Mouse (Mus musculus): ENCODE data around the gene Chat. TPM values are rescaled to one million over a fixed set of nuclear protein-coding genes. Genes with fewer than 3 reads are reported as not detected.

Gene Chat
- total RNA-seq, 2 experiments from 2014 or later = not detected

DNA sequence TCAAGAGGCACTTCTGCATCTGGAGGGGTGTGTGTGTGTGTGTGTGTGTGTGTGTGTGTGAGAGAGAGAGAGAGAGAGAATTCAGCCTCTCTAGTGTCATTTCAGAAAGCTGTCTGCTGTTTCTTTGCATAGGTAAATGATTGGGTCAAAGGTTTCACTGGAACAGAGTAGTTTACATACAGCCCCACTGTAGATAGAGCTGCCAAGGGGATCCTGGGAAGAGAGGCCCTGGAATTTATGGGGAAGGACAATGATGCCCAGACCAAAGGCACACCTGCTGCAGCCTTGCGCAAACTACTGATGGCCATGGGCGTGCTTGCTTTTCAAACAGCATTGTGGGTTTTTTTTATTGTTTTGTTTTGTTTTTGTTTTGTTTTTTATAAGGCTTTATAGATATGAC lies 93.3 kb downstream of the Chat start:
- no peak for DNase-seq (ENCODE audit: low spot score)
- intact Hi-C loops (cut with DNase I) = no loop called here

DNA sequence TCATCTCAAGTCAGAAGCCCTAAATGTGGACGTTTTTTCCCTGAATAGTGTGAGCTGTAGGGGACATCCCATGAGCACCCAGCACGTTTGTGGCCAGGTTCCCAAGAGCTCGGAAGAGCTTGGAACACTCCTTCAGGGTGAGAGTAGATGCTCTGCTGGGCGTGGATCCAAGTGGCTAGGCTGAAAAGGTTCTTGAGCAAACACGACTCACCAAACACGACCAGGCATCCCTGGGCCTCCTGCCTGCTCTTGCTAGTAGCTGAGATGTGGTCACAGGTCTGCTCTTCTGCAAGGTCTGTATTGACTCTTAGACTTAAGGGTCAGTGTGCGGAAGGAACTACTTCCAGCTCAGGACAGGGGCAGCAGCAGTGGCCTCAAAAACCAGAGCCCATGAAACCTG lies 96.0 kb downstream of the Chat start:
- intact Hi-C loops (cut with DNase I) = no loop called here
- no peak for DNase-seq (ENCODE audit: low spot score)

DNA sequence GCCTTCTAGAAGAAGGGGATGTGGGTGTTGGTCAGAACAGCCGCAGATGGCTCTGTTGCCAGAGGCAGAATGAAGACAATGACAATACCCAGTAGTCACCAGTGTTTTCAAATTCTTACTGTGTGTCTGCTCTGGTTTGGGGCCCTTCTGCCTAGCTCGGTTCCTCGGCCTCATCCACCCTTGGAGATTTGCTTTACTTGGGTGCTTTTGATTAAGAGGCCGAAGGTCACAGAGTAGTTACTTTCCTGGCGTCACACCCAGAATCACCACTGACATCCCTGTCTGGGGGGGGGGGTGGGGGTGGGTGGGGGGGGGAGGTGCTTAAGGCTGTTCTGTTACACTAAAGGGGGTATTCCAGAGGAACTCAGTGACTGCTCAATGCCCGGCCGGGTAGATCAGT lies 101.4 kb downstream of the Chat start:
- intact Hi-C loops (cut with DNase I) = no loop called here

More for the DNA sequence above, 101.4 kb downstream of the Chat start:
- DNase-seq (ENCODE audit: low spot score) = no peak

Other genes with a start within 250 kb of the Chat start
- gene Ogdhl, start 144.0 kb downstream of the Chat start, total RNA-seq (2021) = 10 to 100 TPM; 78.0 to 92.1 TPM
- gene 1700024G13Rik, start 77.6 kb downstream of the Chat start, total RNA-seq (2021) = not detected
- gene Slc18a3, start 1.1 kb downstream of the Chat start, total RNA-seq (2021) = not detected
- gene Ercc6, start 47.5 kb upstream of the Chat start, total RNA-seq (2021) = 1 to 10 TPM; 3.8 to 4.3 TPM
- not detected for gene Prrxl1, start 133.4 kb upstream of the Chat start, total RNA-seq (2021)
- 100 to 1,000 TPM; 106 to 121 TPM for gene 3425401B19Rik, start 219.3 kb upstream of the Chat start, total RNA-seq (2021)